Mouse (Mus musculus): ENCODE measurements at regions not wholly inside any gene's neighbourhood (a gene's known extent, or its start where the extent isn't known, plus 50 kb on each side); places are given as distances from the start of the nearest gene placed in this dataset.
"Not testable (repeated sequence)": the region's sequence is repeated elsewhere in the genome, so short reads cannot be mapped to it uniquely, and the experiment has no call there.

DNA sequence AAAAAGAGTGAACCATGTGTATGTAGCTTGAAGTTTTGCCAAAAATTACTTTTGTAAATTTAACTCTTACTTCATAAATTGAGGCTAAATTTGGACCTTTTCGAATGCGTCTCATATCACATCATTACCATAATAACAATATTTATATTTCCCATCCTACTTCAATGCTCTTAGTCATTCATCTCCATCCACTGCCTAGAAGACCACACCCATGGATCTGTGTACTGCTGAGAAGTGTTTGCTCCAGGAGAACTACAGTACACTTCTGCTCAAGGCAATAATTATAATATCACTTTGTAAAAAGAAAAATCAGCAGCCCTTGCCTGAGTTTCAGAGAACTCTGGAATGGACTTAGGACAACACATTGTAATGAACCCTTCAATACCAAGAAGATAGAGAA is 133.6 kb downstream of the Mat2b start:
- Histone ChIP-seq H3K4me3 (no peak overlapping the region), H3K9me3 (replicated peaks) (no peaks in the 10 kb centered on the region), H3K27ac (no peak overlapping the region), H3K4me1 (no peaks in the 10 kb centered on the region), H3K27me3 (ENCODE audit: low read depth, poor library complexity, severe bottlenecking) (no peaks in the 10 kb centered on the region), H3K36me3 (no peaks in the 10 kb centered on the region)
- no peak for DNase-seq (ENCODE audit: low spot score)
- 96% methylated on average over 2 of the region's 2 CpGs for WGBS

DNA sequence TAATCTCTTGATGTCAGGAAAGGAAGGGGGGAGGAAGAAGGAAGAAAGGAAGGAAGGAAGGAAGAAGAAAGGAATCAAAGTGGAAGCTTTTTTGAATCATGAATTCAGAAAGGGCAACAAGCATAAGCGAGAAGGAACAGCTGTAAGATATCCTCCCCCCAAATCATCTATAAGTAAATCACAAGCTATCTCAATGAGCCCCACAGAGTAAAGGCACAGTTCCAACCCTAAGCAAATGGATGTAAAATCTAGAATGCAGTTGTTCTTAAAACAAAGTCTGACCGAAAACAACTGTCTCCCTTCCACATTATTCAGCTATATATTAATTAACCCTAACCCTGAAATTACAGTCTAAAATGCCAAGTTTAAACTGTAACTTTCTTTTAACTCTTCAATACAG is 136.5 kb downstream of the Mat2b start:
- 93% methylated on average over 2 of the region's 2 CpGs for WGBS
- Histone ChIP-seq H3K27ac (no peak overlapping the region), H3K9me3 (replicated peaks) (no peaks in the 10 kb centered on the region), H3K4me1 (no peaks in the 10 kb centered on the region), H3K4me3 (no peak overlapping the region), H3K36me3 (no peaks in the 10 kb centered on the region), H3K27me3 (ENCODE audit: low read depth, poor library complexity, severe bottlenecking) (no peaks in the 10 kb centered on the region)
- no peak for DNase-seq (ENCODE audit: low spot score)

DNA sequence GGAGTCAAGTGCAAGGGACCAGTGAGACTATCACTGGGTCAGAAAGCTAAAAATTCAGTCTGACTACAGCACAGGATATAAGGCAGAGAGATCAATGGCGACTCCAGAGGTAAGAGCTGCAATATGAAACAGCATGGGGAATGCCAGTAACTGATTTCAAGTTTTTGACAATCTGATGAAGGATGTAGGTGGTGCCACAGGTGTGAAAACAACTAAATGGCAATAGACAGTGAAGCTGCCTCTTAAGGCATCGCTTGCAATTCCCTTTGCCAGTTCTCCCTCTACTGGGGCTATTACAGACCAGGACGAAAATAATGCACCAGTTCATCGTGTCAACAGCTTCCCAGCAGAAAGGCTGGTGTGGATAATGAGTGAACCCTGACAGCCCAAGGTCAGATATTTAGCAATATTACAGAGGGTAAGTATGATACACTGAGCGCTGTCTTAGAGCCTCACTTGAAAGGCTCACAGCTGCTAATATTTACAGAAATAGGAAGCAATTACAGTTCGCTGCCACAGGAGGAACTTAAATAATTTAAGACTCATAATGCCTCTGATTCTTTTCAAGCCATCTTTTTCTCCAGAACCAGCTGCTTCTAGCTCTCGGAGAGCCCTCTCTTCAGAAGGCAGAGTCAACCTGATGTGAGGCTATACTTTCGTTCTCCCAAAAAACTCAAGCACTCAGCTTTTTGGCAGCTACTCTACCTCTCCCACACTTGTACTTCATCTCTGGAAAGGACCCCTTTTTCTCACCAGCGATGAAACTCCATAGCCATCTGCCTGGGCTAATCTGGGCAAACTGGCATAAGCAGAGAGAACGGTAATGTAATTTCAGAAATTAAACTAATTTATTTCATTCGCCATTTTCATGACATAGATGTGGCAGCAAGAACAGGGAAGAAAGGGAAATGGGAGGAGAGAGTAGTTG is 139.9 kb downstream of the Mat2b start:
- Histone ChIP-seq H3K9me3 (replicated peaks) (no peaks in the 10 kb centered on the region), H3K4me1 (no peaks in the 10 kb centered on the region), H3K4me3 (no peak overlapping the region), H3K36me3 (no peaks in the 10 kb centered on the region), H3K27ac (no peak overlapping the region), H3K27me3 (ENCODE audit: low read depth, poor library complexity, severe bottlenecking) (no peaks in the 10 kb centered on the region)
- WGBS, result 83% methylated on average over 11 of the region's 11 CpGs
- no peak for DNase-seq (ENCODE audit: low spot score)

DNA sequence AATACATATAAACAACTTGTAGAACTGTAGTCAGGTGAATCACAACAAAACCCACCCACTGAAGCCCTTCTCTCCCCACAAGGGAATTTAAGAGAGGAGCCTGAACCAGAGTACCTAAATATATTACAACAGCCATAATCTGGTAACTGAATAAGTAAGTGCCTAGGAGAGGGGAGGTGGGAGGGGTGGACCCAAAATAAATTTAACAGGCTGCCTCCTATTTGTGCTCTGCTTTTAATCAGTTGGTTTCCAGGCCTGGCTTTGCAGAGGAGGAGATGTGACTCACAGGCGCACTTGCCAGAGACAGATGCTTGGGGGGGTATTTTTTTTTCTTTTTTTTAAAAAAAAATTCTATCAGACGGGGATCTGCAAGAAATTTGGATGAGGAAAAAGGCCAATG is 142.9 kb downstream of the Mat2b start:
- no peaks in the 10 kb centered on the region for H3K27me3 ChIP-seq (ENCODE audit: low read depth, poor library complexity, severe bottlenecking)
- no peaks in the 10 kb centered on the region for H3K36me3 ChIP-seq
- H3K4me1 ChIP-seq, result no peaks in the 10 kb centered on the region
- DNase-seq (ENCODE audit: low spot score), result no peak
- no peaks in the 10 kb centered on the region for H3K9me3 ChIP-seq (replicated peaks)
- 68% methylated on average over 2 of the region's 2 CpGs for WGBS
- H3K27ac ChIP-seq, result no peak overlapping the region
- H3K4me3 ChIP-seq, result no peak overlapping the region

DNA sequence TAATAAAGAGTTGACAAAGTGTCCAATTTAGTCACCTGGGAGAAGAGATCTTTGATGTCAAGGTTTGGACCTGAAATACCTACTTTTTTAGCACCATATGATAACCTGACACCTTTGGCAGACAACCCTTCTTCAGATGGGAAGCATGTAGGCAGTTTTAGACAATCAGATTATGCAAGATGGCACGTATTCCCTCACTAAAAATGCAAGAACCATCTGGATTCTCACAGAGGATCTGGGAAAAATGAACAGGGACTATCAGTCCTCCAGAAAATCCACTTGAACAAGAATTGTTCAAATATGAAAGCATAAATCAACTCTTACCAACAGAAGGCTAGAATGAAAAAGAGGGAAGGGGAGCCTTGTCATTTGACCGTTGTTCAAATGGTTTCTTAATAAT is 148.4 kb downstream of the Mat2b start:
- 85% methylated on average over 2 of the region's 2 CpGs for WGBS
- no peaks in the 10 kb centered on the region for H3K27me3 ChIP-seq (ENCODE audit: low read depth, poor library complexity, severe bottlenecking)

DNA sequence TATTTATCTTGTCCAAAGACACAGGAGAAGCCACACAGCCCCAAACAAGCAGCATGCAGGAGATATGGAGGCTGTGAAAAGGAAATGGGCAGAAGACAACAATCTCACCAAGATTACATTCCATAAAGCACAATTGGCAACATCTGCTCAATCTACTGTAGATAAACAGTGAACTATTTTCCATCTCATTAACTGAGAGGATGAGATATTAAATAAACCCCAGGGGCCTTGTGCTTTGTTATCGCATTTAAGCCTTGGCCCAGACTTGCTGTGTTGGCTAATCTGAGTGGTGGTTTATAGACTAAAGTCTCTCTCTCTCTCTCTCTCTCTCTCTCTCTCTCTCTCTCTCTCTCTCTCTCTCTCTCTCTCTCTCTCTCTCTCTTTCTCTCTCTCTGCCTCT is 149.5 kb downstream of the Mat2b start:
- Histone ChIP-seq H3K27me3 (ENCODE audit: low read depth, poor library complexity, severe bottlenecking) (no peaks in the 10 kb centered on the region), H3K36me3 (no peaks in the 10 kb centered on the region), H3K4me1 (no peaks in the 10 kb centered on the region), H3K4me3 (no peak overlapping the region), H3K9me3 (replicated peaks) (no peaks in the 10 kb centered on the region), H3K27ac (no peak overlapping the region)
- DNase-seq (ENCODE audit: low spot score), result no peak
- WGBS, result 87% methylated on average over 1 of the region's 1 CpGs

More for the DNA sequence above, 148.4 kb downstream of the Mat2b start:
- no peaks in the 10 kb centered on the region for H3K36me3 ChIP-seq
- no peak overlapping the region for H3K4me3 ChIP-seq
- no peak for DNase-seq (ENCODE audit: low spot score)
- H3K27ac ChIP-seq, result no peak overlapping the region
- H3K4me1 ChIP-seq, result no peaks in the 10 kb centered on the region
- H3K9me3 ChIP-seq (replicated peaks), result no peaks in the 10 kb centered on the region

DNA sequence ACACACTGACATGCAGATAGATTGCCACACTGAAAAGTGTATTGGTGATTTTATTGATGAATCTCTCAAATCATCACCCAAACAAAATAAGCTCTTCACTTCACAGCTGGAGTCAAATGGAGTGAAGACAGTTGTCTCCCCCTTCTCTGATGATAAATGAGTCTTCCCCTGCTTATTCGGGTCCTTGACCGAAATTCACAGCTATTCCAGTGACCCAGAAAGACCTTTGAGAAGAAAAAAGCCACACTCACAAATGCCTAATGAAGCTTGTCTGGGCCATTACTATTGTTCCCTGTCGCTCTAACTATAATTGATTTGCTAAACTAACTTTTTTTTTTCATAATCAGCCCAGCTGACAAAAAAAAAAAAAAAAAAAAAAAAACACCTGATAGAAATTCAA is 154.8 kb downstream of the Mat2b start:
- Histone ChIP-seq H3K36me3 (no peaks in the 10 kb centered on the region), H3K4me1 (no peaks in the 10 kb centered on the region), H3K27ac (no peak overlapping the region), H3K9me3 (replicated peaks) (no peaks in the 10 kb centered on the region), H3K27me3 (ENCODE audit: low read depth, poor library complexity, severe bottlenecking) (no peaks in the 10 kb centered on the region), H3K4me3 (no peak overlapping the region)
- no peak for DNase-seq (ENCODE audit: low spot score)
- 44% methylated on average over 3 of the region's 3 CpGs for WGBS

DNA sequence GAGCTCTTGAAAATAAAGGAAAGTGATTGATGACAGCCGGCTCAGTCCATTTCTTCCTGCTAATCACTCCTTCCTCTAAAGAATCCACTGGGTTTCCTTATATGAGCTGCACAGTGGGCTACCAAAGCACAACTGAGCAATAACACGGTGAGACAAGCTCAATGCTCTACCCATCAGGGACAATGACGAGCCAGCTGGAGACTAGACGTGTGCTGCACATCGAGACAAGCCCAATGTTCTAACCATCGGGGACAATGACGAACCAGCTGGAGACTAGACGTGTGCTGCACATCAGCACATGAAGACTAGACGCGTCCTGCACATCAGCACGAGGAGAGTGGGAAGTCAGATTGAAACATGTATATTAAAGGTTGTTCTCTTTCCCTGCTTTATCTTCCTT is 155.2 kb downstream of the Mat2b start:
- no peak for DNase-seq (ENCODE audit: low spot score)
- no peaks in the 10 kb centered on the region for H3K36me3 ChIP-seq
- 81% methylated on average over 11 of the region's 11 CpGs for WGBS
- no peaks in the 10 kb centered on the region for H3K27me3 ChIP-seq (ENCODE audit: low read depth, poor library complexity, severe bottlenecking)
- no peaks in the 10 kb centered on the region for H3K9me3 ChIP-seq (replicated peaks)
- no peak overlapping the region for H3K4me3 ChIP-seq
- H3K27ac ChIP-seq, result no peak overlapping the region
- no peaks in the 10 kb centered on the region for H3K4me1 ChIP-seq

DNA sequence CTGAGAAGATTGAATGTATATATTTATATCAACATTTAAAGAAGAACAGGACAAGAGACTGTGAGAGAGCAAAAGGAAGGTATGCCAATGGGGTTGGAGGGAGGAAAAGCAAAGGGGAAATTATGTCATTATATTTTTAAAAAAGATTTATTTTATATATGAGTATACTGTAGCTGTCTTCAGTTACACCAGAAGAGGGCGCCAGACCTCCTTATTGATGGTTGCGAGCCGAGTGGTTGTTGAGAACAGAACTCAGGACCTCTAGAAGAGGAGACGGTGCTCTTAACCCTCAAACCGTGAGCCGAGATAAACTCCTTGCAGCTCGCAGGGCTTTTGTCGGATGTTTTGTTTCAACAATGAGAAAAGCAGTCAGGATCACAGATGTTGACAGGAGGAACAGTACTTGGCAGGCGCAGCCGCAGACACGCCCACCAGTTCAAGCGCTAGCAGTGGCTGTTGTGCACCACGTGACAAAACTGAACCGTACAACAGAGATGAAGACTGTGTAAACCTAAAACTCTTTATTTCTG is 158.7 kb downstream of the Mat2b start:
- no peak for DNase-seq (ENCODE audit: low spot score)

DNA sequence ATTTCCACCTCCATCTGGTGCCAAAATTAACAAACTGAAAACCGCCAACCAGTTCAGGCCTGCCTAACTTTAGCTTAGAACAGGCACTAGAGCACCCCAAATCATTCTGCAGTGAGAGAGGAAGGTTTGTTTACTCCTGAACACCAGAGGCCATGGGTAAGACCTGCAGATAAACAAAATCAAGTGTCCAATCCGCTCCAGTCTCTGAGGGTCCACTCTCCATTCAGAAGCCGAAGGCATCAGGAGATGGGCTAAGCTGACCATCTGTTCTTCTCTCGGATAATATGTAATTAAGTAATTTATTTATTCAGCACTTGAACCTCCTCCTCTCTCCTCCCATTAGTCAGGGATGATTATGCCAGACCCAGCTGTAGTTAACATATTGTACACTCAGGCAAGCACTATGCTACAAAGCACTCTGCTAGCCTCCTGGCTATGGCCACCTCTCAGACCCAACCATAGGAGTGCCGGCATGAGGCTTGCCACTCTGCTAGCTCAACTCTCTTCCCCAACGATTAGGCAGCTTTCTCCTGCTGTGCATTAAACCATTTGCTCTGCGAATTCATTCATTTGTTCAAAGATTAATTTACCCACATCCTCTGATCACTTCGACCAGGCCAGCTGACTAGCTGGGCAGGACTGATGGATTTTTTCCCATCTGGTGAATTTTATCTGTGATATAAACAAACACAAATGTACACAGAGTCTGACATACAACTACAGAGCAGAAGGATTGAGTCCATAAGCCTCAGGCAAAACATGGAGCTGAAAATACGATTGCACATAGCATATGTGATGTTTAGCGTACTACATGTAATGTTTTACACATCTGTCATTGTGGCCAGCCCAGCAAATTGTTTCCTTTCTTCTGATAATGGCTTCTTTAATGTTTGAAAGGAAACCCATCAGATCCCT is 184.4 kb downstream of the Mat2b start:
- no peak overlapping the region for H3K4me3 ChIP-seq
- no peak for DNase-seq (ENCODE audit: low spot score)
- 83% methylated on average over 10 of the region's 10 CpGs for WGBS
- no peaks in the 10 kb centered on the region for H3K9me3 ChIP-seq (replicated peaks)
- no peak overlapping the region for H3K27ac ChIP-seq
- no peaks in the 10 kb centered on the region for H3K27me3 ChIP-seq (ENCODE audit: low read depth, poor library complexity, severe bottlenecking)
- H3K4me1 ChIP-seq, result no peaks in the 10 kb centered on the region
- no peaks in the 10 kb centered on the region for H3K36me3 ChIP-seq

More for the DNA sequence above, 158.7 kb downstream of the Mat2b start:
- no peaks in the 10 kb centered on the region for H3K9me3 ChIP-seq (replicated peaks)
- H3K4me1 ChIP-seq, result no peaks in the 10 kb centered on the region
- H3K27me3 ChIP-seq (ENCODE audit: low read depth, poor library complexity, severe bottlenecking), result no peaks in the 10 kb centered on the region
- no peak overlapping the region for H3K4me3 ChIP-seq
- WGBS, result 85% methylated on average over 14 of the region's 14 CpGs
- no peaks in the 10 kb centered on the region for H3K36me3 ChIP-seq
- no peak overlapping the region for H3K27ac ChIP-seq

DNA sequence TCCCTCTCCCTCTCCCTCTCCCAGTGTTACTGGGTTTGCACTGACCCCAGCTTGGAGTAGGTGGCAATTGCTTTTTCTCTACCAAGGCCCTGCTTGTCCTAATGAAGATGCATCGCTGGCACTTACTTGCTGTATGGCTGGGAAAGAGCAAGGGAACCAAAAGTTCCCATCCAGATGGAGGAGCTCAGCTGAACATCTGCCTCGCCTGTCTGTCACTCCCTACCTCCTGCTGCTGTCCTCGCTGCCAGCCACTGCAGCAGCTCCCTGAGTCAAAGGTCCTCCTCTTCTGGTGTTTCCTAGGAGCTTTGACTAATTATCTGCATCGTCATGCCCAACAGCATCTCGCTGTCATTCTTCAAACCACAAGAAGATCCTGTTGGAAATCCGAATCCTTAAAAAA is 203.4 kb downstream of the Mat2b start:
- Histone ChIP-seq H3K36me3 (no peaks in the 10 kb centered on the region), H3K4me1 (no peaks in the 10 kb centered on the region), H3K27ac (no peak overlapping the region), H3K4me3 (no peak overlapping the region), H3K27me3 (ENCODE audit: low read depth, poor library complexity, severe bottlenecking) (no peaks in the 10 kb centered on the region), H3K9me3 (replicated peaks) (no peaks in the 10 kb centered on the region)
- DNase-seq (ENCODE audit: low spot score), result no peak
- 20% methylated on average over 6 of the region's 6 CpGs for WGBS

DNA sequence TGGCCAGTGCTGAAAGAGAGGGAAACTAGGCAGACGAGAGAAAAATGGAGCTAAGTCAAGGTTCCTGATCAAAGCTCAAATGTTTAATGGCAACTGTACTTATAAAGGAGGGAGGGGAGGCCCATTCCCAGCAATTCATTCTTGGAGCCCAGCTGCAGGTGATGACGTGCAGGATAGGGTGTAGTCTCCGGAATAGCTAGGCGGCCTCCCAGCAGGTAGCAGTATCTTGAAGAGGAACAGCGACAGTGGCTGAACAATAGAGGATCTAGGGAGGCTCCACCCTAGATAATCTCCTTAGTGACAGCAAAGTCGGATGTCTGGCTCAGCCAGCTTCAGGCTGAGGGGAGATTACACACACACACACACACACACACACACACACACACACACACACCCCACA is 216.8 kb downstream of the Mat2b start:
- 59% methylated on average over 6 of the region's 6 CpGs for WGBS
- not testable (repeated sequence) for H3K27me3 ChIP-seq (ENCODE audit: low read depth, poor library complexity, severe bottlenecking); H3K9me3 ChIP-seq (replicated peaks); H3K36me3 ChIP-seq; H3K27ac ChIP-seq; H3K4me1 ChIP-seq; H3K4me3 ChIP-seq; DNase-seq (ENCODE audit: low spot score)

DNA sequence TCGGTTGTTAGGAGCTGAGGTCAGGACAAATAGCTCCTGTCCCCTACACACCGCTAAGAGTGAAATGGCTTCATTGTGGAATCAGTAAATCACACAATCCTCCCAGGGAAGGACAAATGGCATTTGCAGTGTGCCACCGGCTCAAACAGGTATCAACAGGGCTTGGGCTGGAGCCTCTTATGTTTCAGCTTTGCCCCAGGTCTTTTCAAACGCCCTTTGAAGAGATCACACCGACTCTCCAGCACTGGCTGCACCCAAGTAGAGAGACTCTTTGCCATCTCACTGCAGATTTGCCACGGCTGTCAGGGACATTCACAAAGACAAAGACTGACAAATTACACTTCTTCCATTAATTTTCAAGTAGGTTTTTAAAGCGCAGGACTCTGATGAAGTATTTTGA is 217.7 kb downstream of the Mat2b start:
- no peaks in the 10 kb centered on the region for H3K27me3 ChIP-seq (ENCODE audit: low read depth, poor library complexity, severe bottlenecking)
- no peak overlapping the region for H3K4me3 ChIP-seq
- no peaks in the 10 kb centered on the region for H3K9me3 ChIP-seq (replicated peaks)
- H3K4me1 ChIP-seq, result no peaks in the 10 kb centered on the region
- DNase-seq (ENCODE audit: low spot score), result no peak
- H3K27ac ChIP-seq, result no peak overlapping the region
- 32% methylated on average over 7 of the region's 7 CpGs for WGBS
- no peaks in the 10 kb centered on the region for H3K36me3 ChIP-seq
